Mouse (Mus musculus): Measurements from ENCODE around the gene Lrrc75a. TPM values are rescaled to one million over a fixed set of nuclear protein-coding genes. Genes with fewer than 3 reads are reported as not detected.

Lrrc75a gene
- polyA plus RNA-seq, 1 experiment: 109 TPM

DNA sequence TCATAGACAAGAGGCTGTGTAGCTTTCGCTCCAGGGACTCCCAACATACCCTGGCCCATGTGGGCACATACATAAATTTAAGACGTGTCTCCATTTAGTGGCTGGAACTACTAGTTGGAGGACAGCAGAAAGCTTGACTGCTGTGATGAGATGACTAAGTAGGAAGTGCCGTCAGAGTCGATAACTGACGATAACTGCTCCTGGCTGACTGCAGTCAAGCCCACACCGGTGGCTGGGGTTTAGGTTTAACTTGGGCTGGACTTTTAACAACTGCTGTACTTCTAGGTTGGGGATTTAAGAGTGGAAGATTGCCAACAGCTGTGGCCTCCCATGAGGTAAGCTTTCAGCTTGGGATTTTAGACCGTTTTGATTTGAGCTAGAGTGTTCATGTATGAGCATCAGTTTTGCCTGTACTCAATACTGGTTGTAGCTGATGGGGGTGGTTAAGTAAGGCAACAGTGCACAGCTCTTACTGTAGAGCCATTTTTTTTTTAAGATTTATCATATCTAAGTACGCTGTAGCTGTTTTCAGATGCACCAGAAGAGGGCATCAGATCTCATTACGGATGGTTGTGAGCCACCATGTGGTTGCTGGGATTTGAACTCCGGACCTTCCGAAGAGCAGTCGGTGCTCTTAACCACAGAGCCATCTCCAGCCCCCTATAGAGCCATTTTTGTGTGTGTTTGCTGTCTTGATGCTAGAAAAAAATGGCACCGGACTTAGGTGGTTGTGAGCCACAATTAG lies 44.8 kb downstream of the Lrrc75a start:
- peaks cover 45% of the 10 kb centered on the region for H3K36me3 ChIP-seq (ENCODE audit: control insufficient read depth, insufficient read depth, low read length)
- H3K27ac ChIP-seq (ENCODE audit: insufficient read depth, low read depth, low read length): peak overlapping the region; percentile 67
- peaks cover 10% of the 10 kb centered on the region; the same call in 1 of the 2 replicates for H3K4me1 ChIP-seq (ENCODE audit: control insufficient read depth, insufficient read depth, insufficient read length, low read length)
- H3K27me3 ChIP-seq (ENCODE audit: control insufficient read depth, insufficient read depth, low read length): no peaks in the 10 kb centered on the region
- peak overlapping the region; percentile 66 for H3K4me3 ChIP-seq (ENCODE audit: low read depth, low read length)
- WGBS: 0% methylated on average over 13 of the region's 13 CpGs
- TF ChIP-seq CTCF (IDR thresholded peaks at IDR 0.05; ENCODE audit: extremely low read depth, insufficient read length, insufficient replicate concordance, low read depth, low read length): no peak

DNA sequence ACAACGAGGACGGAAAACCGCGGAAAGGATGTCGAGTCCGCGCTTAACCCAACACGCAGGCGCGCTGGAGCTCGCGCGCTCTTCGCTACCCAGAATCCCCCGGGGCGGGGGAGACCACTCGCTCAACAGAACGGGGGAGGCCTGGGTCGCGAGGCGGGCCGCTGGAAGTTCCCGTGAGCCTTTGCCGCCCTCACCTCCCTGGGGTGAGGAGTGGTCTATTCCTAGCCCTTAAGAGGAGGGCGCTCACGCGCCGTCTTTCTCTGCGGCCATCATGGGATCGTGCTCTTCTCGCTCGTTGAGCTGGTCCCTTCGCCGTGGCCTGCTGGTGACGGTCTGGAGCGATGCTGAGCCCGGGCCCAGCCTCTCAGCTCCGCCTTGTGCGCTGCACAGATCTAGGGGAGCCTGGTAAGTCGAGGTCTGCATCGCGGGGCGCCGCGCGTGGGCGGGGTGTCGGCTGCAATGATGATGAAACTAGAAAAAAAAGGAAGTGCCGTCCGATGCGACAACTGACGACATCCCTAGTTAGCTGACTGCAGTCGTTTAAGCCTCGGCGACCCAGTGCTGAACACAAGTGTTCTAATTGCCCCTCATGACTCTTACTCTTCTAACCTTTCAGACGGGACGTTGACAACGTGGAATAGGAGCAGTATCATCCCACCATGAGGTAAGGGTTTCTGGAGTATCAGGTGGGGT lies 45.6 kb downstream of the Lrrc75a start:
- TF ChIP-seq CTCF (IDR thresholded peaks at IDR 0.05; ENCODE audit: extremely low read depth, insufficient read length, insufficient replicate concordance, low read depth, low read length) (no peak), POLR2A (IDR thresholded peaks at IDR 0.05; ENCODE audit: low read depth, low read length) (peak; percentile 98)
- no peaks in the 10 kb centered on the region for H3K27me3 ChIP-seq (ENCODE audit: control insufficient read depth, insufficient read depth, low read length)
- peak overlapping the region; percentile 66 for H3K4me3 ChIP-seq (ENCODE audit: low read depth, low read length)
- H3K27ac ChIP-seq (ENCODE audit: insufficient read depth, low read depth, low read length): peak overlapping the region; percentile 67
- peaks cover 10% of the 10 kb centered on the region; the same call in 1 of the 2 replicates for H3K4me1 ChIP-seq (ENCODE audit: control insufficient read depth, insufficient read depth, insufficient read length, low read length)
- WGBS: under 1% methylated on average over 58 of the region's 58 CpGs
- peaks cover 42% of the 10 kb centered on the region for H3K36me3 ChIP-seq (ENCODE audit: control insufficient read depth, insufficient read depth, low read length)

DNA sequence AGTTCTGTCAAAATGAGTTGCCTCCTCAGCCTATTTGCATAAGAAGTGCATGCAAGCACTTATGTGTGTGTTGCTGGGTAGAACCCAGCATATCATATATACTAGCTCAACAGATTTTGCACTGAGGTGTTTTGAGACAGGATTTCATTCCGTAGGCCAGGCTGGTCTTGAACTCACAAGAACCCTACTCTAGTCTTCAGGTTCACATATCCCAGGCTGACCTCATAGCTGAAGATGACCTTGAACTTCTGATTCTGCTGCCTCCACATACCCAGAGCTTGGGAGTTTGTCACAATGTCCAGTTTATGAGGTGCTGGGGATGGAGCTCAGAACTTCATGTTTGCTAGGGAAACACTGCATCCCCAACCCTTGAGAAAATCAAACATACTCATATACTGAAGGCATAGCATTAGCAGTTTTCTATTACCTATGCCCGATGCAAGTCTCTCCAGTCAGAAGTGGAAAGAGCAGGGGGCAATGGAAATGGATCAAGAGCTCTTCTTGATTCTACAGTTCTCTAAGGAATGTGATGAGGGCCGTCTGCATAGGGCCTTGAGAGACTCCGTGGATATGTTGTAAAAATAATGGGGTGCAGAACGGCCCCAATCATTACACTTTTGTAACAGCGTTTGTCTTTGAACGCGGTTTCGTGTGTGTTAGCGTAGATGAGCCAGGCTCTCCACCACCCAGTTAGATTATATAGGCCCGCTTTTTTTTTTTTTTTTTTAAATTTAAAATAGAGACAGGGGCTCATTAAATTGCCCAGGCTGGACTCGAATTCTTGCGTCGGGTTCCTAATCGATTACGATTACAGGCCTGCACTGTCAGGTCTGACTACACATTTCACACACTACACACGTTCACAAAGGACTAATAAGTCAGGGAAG lies 46.3 kb downstream of the Lrrc75a start:
- H3K27ac ChIP-seq (ENCODE audit: insufficient read depth, low read depth, low read length): no peak overlapping the region

DNA sequence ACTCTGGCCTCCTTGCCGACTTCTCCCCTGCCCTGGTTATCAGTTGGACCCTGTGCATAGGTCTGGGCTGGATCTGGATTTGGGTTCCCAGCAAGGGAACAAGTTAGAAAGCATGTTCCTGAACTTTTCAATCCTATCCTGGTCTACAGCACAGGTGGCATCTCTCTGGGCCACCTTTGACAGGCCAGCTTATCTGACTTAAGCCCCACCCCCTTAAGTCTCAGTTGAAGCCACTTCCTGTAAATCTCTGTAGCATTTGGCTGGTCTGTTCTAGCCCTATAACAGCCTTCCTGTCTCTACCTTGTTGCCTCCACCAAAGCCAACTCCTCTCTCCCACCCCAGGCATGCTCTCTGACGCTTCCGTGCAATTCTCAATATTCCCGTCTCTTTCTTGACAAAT lies 49.8 kb downstream of the Lrrc75a start:
- peaks cover 2% of the 10 kb centered on the region; the same call in 1 of the 2 replicates for H3K36me3 ChIP-seq (ENCODE audit: control insufficient read depth, insufficient read depth, low read length)
- 76% methylated on average over 4 of the region's 4 CpGs for WGBS
- TF ChIP-seq CTCF (IDR thresholded peaks at IDR 0.05; ENCODE audit: extremely low read depth, insufficient read length, insufficient replicate concordance, low read depth, low read length): no peak
- no peak for TF ChIP-seq POLR2A (IDR thresholded peaks at IDR 0.05; ENCODE audit: low read depth, low read length)
- H3K4me1 ChIP-seq (ENCODE audit: control insufficient read depth, insufficient read depth, insufficient read length, low read length): peaks cover 10% of the 10 kb centered on the region; the same call in 1 of the 2 replicates
- no peak overlapping the region for H3K4me3 ChIP-seq (ENCODE audit: low read depth, low read length)
- H3K27ac ChIP-seq (ENCODE audit: insufficient read depth, low read depth, low read length): no peak overlapping the region
- H3K27me3 ChIP-seq (ENCODE audit: control insufficient read depth, insufficient read depth, low read length): no peaks in the 10 kb centered on the region

More for the DNA sequence above, 46.3 kb downstream of the Lrrc75a start:
- H3K4me3 ChIP-seq (ENCODE audit: low read depth, low read length): peak overlapping the region; percentile 66
- 10% methylated on average over 17 of the region's 17 CpGs for WGBS
- no peak for TF ChIP-seq CTCF (IDR thresholded peaks at IDR 0.05; ENCODE audit: extremely low read depth, insufficient read length, insufficient replicate concordance, low read depth, low read length)
- no peak for TF ChIP-seq POLR2A (IDR thresholded peaks at IDR 0.05; ENCODE audit: low read depth, low read length)
- peaks cover 10% of the 10 kb centered on the region; the same call in 1 of the 2 replicates for H3K4me1 ChIP-seq (ENCODE audit: control insufficient read depth, insufficient read depth, insufficient read length, low read length)
- peaks cover 35% of the 10 kb centered on the region for H3K36me3 ChIP-seq (ENCODE audit: control insufficient read depth, insufficient read depth, low read length)
- H3K27me3 ChIP-seq (ENCODE audit: control insufficient read depth, insufficient read depth, low read length): no peaks in the 10 kb centered on the region

DNA sequence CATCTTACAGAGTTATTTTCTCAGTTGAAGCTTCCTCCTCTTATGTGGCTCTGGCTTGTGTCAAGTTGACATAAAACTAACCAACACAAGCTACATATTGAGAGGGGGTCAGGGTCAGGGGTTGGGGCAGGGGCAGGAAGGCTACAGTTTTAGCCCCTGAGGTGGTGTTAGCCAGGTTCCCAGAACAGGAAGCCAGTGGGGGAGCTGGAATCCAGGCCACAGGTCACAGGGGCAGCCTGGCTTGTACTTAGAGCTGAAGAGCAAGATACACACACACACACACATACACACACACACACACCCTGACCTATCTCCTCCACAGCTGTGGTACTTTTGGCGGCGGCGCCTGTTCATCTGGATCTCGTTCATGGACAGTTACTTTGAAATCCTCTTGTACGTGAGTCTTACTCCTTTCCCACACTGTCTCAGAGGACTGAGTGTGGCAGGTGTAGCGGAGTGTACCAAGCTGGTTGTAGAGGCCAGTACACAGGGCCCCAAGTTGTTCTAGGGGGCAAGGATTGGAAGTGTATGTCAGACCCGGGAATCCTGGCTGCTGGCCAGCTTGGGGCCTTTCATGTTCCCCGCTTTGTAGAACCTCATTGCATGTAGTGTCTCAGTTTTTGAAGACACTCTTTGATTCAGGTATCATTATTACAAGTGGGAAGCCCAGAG lies 56.3 kb downstream of the Lrrc75a start:
- no peak overlapping the region for H3K27ac ChIP-seq (ENCODE audit: insufficient read depth, low read depth, low read length)
- WGBS: 41% methylated on average over 8 of the region's 8 CpGs
- no peaks in the 10 kb centered on the region for H3K27me3 ChIP-seq (ENCODE audit: control insufficient read depth, insufficient read depth, low read length)
- no peak for TF ChIP-seq CTCF (IDR thresholded peaks at IDR 0.05; ENCODE audit: extremely low read depth, insufficient read length, insufficient replicate concordance, low read depth, low read length)
- TF ChIP-seq POLR2A (IDR thresholded peaks at IDR 0.05; ENCODE audit: low read depth, low read length): no peak
- H3K4me3 ChIP-seq (ENCODE audit: low read depth, low read length): no peak overlapping the region
- H3K36me3 ChIP-seq (ENCODE audit: control insufficient read depth, insufficient read depth, low read length): no peaks in the 10 kb centered on the region; the same call in 1 of the 2 replicates
- H3K4me1 ChIP-seq (ENCODE audit: control insufficient read depth, insufficient read depth, insufficient read length, low read length): no peaks in the 10 kb centered on the region; the same call in 1 of the 2 replicates

DNA sequence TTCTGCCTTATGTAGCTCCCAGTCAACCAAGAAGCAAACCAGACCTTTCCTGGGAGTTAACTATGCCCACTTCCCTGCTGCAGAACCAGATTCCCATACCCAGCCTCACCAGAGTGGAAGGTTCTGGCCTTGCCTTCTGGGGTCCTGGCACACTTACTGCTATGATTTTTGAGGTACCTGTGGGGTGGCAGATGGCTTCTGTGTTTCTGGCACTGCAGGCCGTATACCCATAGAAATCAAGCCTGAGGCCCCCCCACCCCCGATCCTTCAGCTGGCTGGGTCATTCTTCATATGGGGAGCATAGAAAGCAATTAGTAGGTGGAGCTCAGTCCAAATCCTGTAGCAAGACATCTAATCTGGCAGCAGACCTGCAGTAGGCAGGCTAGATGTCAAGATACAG lies 57.3 kb downstream of the Lrrc75a start:
- Histone ChIP-seq H3K4me3 (ENCODE audit: low read depth, low read length) (no peak overlapping the region), H3K27me3 (ENCODE audit: control insufficient read depth, insufficient read depth, low read length) (no peaks in the 10 kb centered on the region), H3K36me3 (ENCODE audit: control insufficient read depth, insufficient read depth, low read length) (no peaks in the 10 kb centered on the region; the same call in 1 of the 2 replicates), H3K4me1 (ENCODE audit: control insufficient read depth, insufficient read depth, insufficient read length, low read length) (no peaks in the 10 kb centered on the region; the same call in 1 of the 2 replicates), H3K27ac (ENCODE audit: insufficient read depth, low read depth, low read length) (no peak overlapping the region)
- TF ChIP-seq POLR2A (IDR thresholded peaks at IDR 0.05; ENCODE audit: low read depth, low read length) (no peak), CTCF (IDR thresholded peaks at IDR 0.05; ENCODE audit: extremely low read depth, insufficient read length, insufficient replicate concordance, low read depth, low read length) (no peak)
- WGBS: 93% methylated on average over 2 of the region's 2 CpGs

Data from small intestine, adult 2 months (tissue).